Mouse (Mus musculus) embryonic fibroblast, embryonic 13.5 days (primary cell): ENCODE data around the gene Hoxc10. TPM values are rescaled to one million over a fixed set of nuclear protein-coding genes. Genes with fewer than 3 reads are reported as not detected.
A peak's percentile ranks its signal among the peaks of the same experiment; 100 is the strongest.

Source experiments
- H3K27ac ChIP-seq: 2 replicates; pipeline ENCODE4 v1.5.1; 2012; ENCODE audit warnings: low read length, control low read depth, inconsistent platforms; ENCODE audit not compliant: insufficient read depth
- H3K4me1 ChIP-seq: 2 replicates; pipeline ENCODE4 v1.6.1; 2011; ENCODE audit warnings: low read length; ENCODE audit not compliant: control insufficient read depth, insufficient read depth
- H3K4me3 ChIP-seq: 2 replicates; pipeline ENCODE4 v1.5.1; 2011; ENCODE audit warnings: mild to moderate bottlenecking, control low read depth, low read length; ENCODE audit not compliant: insufficient read depth
- CTCF ChIP-seq: IDR thresholded peaks from 2 replicates; pipeline ENCODE4 v1.5.1; 2011; ENCODE audit warnings: mild to moderate bottlenecking, control low read depth, low read length, moderate library complexity, borderline replicate concordance; ENCODE audit not compliant: insufficient read depth
- POLR2A ChIP-seq: IDR thresholded peaks from 2 replicates; pipeline ENCODE4 v1.6.1; 2011; ENCODE audit warnings: low read depth, mild to moderate bottlenecking, control low read depth, low read length, moderate library complexity
- polyA plus RNA-seq: library from polyadenylated mRNA; stranded (reverse); fragments of >200 nt; gene quantifications from 2 replicates; pipeline ENCODE4 v1.2.4, GENCODE M21; 2011; ENCODE audit warnings: low read depth; ENCODE audit not compliant: missing spikeins, insufficient read length

The Hoxc10 gene
- polyA plus RNA-seq, 1 experiment = 16.6 TPM

DNA sequence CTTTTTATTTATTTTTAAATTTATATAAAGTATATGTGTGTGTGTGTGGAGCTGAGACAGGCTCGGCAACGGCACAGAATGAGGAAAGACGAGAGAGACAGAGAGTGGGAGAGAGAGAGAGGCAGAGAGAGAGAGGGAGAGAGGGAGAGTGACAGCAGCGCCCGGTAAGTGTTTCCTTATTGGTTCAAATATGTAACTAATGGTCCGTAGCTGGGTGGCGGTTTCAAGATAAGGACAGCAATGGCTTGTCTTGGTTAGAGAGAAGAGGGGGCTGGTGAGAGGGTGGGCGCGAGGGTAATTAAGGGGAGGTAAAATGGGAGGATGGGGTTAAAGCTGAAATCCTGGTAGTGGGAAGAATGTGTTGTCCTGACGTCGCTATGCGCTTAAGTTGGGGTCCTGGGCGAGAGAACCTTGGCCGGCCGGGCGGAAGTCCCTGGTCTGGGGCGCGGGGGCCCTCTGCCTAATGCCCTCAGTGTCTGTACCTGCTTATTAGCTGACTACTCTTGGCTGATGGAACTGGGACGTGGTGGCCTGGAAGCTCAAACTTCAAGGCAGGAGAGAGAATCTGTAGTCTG lies 32.1 kb downstream of the Hoxc10 start:
- Histone ChIP-seq H3K4me1 (no peaks in the 10 kb centered on the region), H3K4me3 (peak overlapping the region; percentile 41), H3K27ac (peak overlapping the region; percentile 90)
- TF ChIP-seq CTCF (no peak), POLR2A (peak; percentile 35)

DNA sequence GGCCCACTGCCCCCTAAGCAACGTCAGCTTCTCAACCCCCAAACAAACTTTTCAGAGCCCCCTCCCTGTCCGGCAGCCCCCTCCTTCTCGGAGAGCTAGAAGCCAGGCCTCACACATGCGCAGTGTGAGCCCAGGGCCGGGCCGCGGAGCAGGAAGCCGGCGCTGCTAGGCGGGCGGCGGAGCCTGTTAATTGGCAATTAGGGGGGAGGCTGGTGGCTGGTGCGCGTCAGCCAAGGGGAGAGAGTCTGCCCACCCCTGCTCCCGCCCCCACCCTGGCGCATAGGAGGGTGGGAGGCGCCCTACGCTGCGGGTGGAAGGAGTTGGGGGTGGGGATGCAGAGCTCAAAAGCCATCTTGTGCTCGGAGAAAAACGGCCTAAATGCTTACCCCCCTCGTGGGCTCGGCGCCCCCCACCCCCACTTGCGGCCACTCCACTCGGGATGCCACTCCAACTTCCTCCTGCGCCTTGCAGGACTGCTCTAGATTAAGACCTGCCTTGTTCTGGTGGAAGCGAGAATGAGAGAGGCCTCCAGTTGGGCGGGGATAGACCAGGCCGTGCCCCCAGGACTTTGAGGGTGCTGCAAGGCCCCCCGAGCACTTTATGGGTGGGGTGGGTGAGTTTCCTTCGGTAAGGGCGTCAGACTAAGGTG lies 32.7 kb downstream of the Hoxc10 start:
- no peak; the same call in 1 of the 2 replicates for TF ChIP-seq POLR2A
- TF ChIP-seq CTCF = no peak
- Histone ChIP-seq H3K27ac (peak overlapping the region; percentile 92), H3K4me3 (peak overlapping the region; percentile 41), H3K4me1 (no peaks in the 10 kb centered on the region)

DNA sequence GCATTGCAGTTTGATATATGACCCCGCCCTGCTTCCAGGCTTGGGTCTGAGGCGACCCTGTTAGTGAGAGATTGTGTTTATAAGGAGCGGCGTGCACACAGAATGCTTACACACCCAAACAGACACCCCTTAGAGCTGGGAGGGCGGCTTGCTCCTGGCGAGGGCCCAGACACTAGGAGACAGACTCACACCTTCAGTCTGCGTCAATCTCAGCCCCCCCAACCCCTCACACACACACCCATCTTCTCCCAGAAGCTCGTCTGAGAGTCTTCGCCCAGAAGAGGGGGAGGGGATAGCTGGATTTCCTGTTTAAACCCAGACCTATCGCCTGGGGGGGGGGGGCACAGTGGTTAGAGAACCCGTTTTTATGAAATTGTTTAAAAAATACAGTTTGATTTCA lies 33.4 kb downstream of the Hoxc10 start:
- peak overlapping the region; percentile 92 for H3K27ac ChIP-seq
- TF ChIP-seq CTCF (no peak), POLR2A (peak; percentile 48; the same call in 1 of the 2 replicates)
- no peaks in the 10 kb centered on the region for H3K4me1 ChIP-seq
- peak overlapping the region; percentile 41 for H3K4me3 ChIP-seq

DNA sequence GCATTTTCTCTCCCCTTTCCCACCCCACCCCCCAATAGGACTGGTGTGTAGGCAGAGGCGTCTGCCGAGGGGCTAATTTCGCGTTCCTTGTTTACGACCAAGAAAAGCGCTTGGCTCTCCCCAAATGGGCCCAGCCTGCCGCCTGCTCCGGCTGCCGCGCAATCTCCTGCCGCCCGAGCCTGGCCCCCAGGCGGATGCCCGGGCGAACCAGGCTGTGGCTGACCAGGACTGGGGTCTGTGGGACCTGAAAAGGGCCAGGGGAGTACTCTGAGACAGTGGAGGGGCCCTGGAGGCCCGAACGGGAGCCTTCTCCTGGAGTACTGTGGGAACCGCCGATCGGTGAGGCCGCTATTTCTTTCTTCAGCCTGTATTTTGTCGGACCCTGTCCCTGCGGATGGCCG lies 33.9 kb downstream of the Hoxc10 start:
- H3K27ac ChIP-seq = peak overlapping the region; percentile 92
- H3K4me3 ChIP-seq = peak overlapping the region; percentile 43
- 0 out of 2 replicates have a peak, but pooled peaks have one; percentile 19 for TF ChIP-seq POLR2A
- no peak for TF ChIP-seq CTCF
- no peaks in the 10 kb centered on the region for H3K4me1 ChIP-seq

DNA sequence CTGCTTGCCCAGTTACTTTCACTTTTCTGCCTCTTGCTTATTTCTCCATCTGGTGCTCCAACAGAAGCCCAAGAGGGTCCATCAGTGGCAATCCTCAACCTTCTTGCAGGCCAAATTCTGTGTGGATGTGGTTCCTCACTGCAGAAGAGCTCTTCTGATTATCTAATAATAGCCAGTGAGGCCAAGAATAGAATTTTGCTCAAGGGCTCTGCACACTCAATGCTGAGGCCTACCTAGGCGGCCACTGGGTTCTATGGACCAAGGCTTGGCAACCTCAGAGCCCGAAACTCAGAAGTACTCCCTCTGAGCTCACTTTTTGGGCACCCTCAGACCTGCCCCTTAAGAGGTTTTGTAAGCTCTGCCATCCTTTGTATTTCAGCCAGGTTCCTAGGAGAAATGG lies 34.8 kb downstream of the Hoxc10 start:
- Histone ChIP-seq H3K27ac (peak overlapping the region; percentile 92), H3K4me3 (peak overlapping the region; percentile 43), H3K4me1 (no peaks in the 10 kb centered on the region; the same call in 1 of the 2 replicates)
- TF ChIP-seq CTCF (no peak), POLR2A (0 out of 2 replicates have a peak, but pooled peaks have one; percentile 14)

DNA sequence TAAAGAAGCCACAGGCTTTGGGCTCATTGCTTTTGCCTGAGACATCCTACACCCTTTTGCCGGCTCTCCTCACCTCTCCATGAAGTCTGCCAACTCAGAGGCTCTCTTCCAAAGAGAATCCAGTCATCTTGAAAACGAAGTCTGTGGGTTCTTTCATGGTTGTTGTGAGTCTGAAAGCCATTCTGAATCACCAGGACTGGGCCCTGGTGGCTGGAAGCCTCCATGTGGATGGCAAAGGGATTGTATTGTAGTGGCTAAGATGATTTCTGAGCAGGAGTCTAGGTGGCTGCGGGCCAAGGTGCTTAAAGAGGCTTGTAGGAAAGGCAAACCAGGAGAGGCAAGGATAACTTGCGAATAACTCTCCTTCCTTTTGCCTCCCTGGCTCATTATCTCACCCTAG lies 35.6 kb downstream of the Hoxc10 start:
- no peaks in the 10 kb centered on the region; the same call in 1 of the 2 replicates for H3K4me1 ChIP-seq
- 0 out of 2 replicates have a peak overlapping the region, but pooled peaks have one; percentile 12 for H3K4me3 ChIP-seq
- H3K27ac ChIP-seq = peak overlapping the region; percentile 92
- TF ChIP-seq CTCF = no peak
- peak; percentile 8; the same call in 1 of the 2 replicates for TF ChIP-seq POLR2A

DNA sequence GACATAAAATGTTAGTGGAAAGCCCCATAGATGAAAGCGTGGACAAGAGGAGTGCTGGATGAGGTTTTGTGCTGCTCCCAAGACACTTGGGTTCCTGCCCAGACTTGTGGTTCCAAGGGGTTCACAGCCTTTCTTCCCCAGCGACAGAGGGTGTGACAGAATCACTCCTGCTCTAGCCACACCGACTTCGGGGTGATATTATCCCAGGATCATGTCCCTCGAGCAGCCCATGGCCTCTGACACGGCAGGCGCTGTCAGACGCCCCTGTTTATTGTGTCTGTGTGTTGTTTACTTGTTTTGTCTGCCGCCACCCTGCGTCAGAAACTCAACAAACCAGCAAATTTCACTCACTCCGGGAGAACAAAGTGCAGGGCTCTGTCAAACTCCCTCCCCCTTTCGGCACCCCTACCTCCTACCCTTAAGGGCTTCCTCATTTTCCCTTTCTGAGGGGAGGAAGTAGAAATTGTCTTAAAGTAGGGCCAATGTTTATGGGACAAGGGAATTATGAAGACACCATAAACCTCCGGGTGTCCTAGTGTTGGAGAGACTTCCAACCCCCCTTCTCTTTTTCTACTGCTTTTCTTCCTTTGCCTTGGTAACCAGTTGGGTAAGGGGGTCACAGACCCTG lies 36.3 kb downstream of the Hoxc10 start:
- no peaks in the 10 kb centered on the region; the same call in 1 of the 2 replicates for H3K4me1 ChIP-seq
- TF ChIP-seq CTCF = no peak
- peak; percentile 38; the same call in 1 of the 2 replicates for TF ChIP-seq POLR2A
- H3K4me3 ChIP-seq = peak overlapping the region; percentile 0; the same call in 1 of the 2 replicates
- H3K27ac ChIP-seq = peak overlapping the region; percentile 92

DNA sequence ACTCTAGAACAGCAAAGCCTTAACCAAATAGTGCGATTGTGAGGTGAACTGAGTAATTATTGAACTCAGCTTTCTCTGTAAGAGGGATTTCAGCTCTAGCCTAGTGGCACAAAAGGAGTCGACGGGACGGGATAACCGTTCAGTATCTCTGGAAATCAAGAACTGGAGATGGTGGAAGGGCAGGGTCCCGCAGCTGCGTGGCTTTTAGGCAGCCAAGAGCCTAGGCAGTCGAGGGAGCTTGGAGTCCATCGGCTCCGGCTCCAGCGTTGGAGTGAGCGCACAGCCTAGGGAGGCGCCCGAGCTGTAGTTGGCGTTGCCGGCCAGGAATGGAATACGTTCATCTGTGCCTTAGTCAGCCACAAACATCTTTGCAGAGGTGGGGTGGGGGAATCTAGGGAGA lies 38.7 kb downstream of the Hoxc10 start:
- Histone ChIP-seq H3K4me1 (no peaks in the 10 kb centered on the region; the same call in 1 of the 2 replicates), H3K27ac (peak overlapping the region; percentile 99), H3K4me3 (peak overlapping the region; percentile 21; the same call in 1 of the 2 replicates)
- peak; percentile 54 for TF ChIP-seq POLR2A
- no peak for TF ChIP-seq CTCF

DNA sequence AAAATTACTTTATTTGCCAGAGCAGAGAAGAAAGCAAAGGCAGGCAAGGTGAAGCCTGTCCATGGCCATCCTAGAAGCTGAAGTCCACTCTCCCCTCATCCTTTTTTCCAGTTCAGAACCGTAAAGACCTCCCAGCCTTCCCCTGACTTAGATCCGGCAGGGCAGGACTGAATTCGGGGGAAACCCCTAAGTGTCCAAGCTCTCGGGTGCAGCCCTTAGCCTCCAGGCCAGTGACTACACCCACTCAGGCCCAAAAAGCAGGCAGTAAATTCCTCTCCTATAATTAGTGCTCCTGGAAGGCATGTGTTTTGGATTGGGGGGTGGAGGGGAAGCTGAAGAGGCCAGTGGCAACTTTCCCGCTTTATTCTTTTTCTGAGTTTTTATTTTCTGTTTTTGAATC lies 39.2 kb downstream of the Hoxc10 start:
- H3K27ac ChIP-seq = peak overlapping the region; percentile 99
- no peak overlapping the region; the same call in 1 of the 2 replicates for H3K4me3 ChIP-seq
- H3K4me1 ChIP-seq = no peaks in the 10 kb centered on the region; the same call in 1 of the 2 replicates
- TF ChIP-seq POLR2A = no peak
- TF ChIP-seq CTCF = no peak

DNA sequence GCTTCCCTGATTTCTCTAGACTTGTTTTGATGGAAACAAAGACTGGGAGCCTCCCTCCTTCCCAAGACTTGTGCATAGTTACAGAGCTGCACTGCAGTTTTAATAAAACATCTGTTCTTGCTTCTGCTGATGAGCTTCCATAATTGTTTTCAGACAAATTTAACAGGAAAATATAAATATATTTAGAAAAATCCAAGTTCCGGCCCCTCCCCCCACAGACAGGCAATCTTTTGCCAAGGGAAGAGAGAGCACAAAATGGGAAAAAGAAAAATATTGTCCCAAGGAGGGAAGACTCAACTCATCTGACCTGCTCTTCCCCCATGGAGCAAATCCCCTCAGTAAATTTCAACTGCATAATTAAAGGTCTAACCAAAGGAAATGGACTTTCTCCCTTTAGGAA lies 39.7 kb downstream of the Hoxc10 start:
- TF ChIP-seq POLR2A = no peak
- no peak for TF ChIP-seq CTCF
- H3K27ac ChIP-seq = peak overlapping the region; percentile 99
- H3K4me1 ChIP-seq = no peaks in the 10 kb centered on the region; the same call in 1 of the 2 replicates
- no peak overlapping the region for H3K4me3 ChIP-seq
